Mouse (Mus musculus) effector memory CD4-positive, alpha-beta T cell, adult 5 months (primary cell): Measurements from ENCODE around the gene Spi1. TPM values are rescaled to one million over a fixed set of nuclear protein-coding genes. Genes with fewer than 3 reads are reported as not detected.

Experiments used
- polyA plus RNA-seq: library from polyadenylated mRNA; unstranded; fragments of 100-300 nt; shearing (Covaris generic); gene quantifications from one replicate; pipeline ENCODE4 v1.2.1, GENCODE M21; 2017

Gene Spi1
- not detected for polyA plus RNA-seq

GRCm38 (mm10) chr2:91081775-91082695 lies at the start of gene Spi1:
Gene Spi1 (plus strand): TSS chr2:91082390.

GRCm38 (mm10) chr2:91035385-91035784 lies 46.8 kb upstream of the Spi1 start, which contains the start of gene Rapsn:
Gene Rapsn (plus strand): TSS chr2:91035620.

GRCm38 (mm10) chr2:91053934-91054382 lies 28.2 kb upstream of the Spi1 start, which contains the start of gene Psmc3:
Gene Psmc3 (plus strand): TSS chr2:91054009.

GRCm38 (mm10) chr2:91070076-91070800 lies 12.0 kb upstream of the Spi1 start, which contains the start of gene Slc39a13:
Gene Slc39a13 (minus strand): TSS chr2:91070417.

GRCm38 (mm10) chr2:91117585-91118275 lies 35.5 kb downstream of the Spi1 start, which contains the start of gene Mybpc3:
Gene Mybpc3 (plus strand): TSS chr2:91118144.

Other genes with a start within 250 kb of the Spi1 start
- 107 TPM for gene Mtch2, start 235.2 kb upstream of the Spi1 start, polyA plus RNA-seq
- 4.1 TPM for gene C1qtnf4, start 196.5 kb upstream of the Spi1 start, polyA plus RNA-seq
- 19.2 TPM for gene Kbtbd4, start 177.7 kb upstream of the Spi1 start, polyA plus RNA-seq
- 114 TPM for gene Ndufs3, start 177.6 kb upstream of the Spi1 start, polyA plus RNA-seq
- 129 TPM for gene Celf1, start 142.0 kb upstream of the Spi1 start, polyA plus RNA-seq
- 1.8 TPM for gene Rapsn, start 46.8 kb upstream of the Spi1 start, polyA plus RNA-seq
- 152 TPM for gene Psmc3, start 28.4 kb upstream of the Spi1 start, polyA plus RNA-seq
- gene Slc39a13, start 12.0 kb upstream of the Spi1 start, polyA plus RNA-seq = 21.4 TPM
- gene Mybpc3, start 35.8 kb downstream of the Spi1 start, polyA plus RNA-seq = not detected
- gene Madd, start 101.4 kb downstream of the Spi1 start, polyA plus RNA-seq = 224 TPM
- gene Nr1h3, start 120.4 kb downstream of the Spi1 start, polyA plus RNA-seq = 0.57 TPM
- 7.6 TPM for gene Acp2, start 120.5 kb downstream of the Spi1 start, polyA plus RNA-seq
- gene Ddb2, start 154.6 kb downstream of the Spi1 start, polyA plus RNA-seq = 98.2 TPM
- 2.0 TPM for gene Pacsin3, start 173.6 kb downstream of the Spi1 start, polyA plus RNA-seq
- 84.0 TPM for gene Arfgap2, start 182.6 kb downstream of the Spi1 start, polyA plus RNA-seq